Mouse (Mus musculus): ENCODE measurements at regions not wholly inside any gene's neighbourhood (a gene's known extent, or its start where the extent isn't known, plus 50 kb on each side); places are given as distances from the start of the nearest gene placed in this dataset.

- Histone ChIP-seq H3K4me1 (ENCODE audit: insufficient read depth, low read length) (no peaks in the 10 kb centered on the region), H3K27me3 (ENCODE audit: insufficient read depth, low read length) (no peaks in the 10 kb centered on the region), H3K9me3 (ENCODE audit: low read length) (no peaks in the 10 kb centered on the region), H3K9ac (replicated peaks; ENCODE audit: low read length, poor library complexity, severe bottlenecking) (no peak overlapping the region), H3K27ac (ENCODE audit: low read depth, low read length) (no peak overlapping the region), H3K36me3 (ENCODE audit: insufficient read depth, low read length) (no peaks in the 10 kb centered on the region), H3K4me3 (ENCODE audit: low read depth, low read length) (no peak overlapping the region), H3K4me2 (ENCODE audit: low read depth, low read length, poor library complexity, severe bottlenecking) (no peak overlapping the region)
- DNase-seq (ENCODE audit: low spot score) (no peak), ATAC-seq (ENCODE audit: low FRiP score) (no peak)
- WGBS: 92% methylated on average over 6 of the region's 6 CpGs
- TF ChIP-seq CTCF (IDR thresholded peaks at IDR 0.05): no peak
Observed at GRCm38 (mm10) chr5:52939994-52940393, 97.9 kb upstream of the Slc34a2 start.

- TF ChIP-seq CTCF (IDR thresholded peaks at IDR 0.05): no peak
- WGBS: 90% methylated on average over 4 of the region's 4 CpGs
Observed at GRCm38 (mm10) chr5:52940645-52941044, 97.2 kb upstream of the Slc34a2 start.

DNA sequence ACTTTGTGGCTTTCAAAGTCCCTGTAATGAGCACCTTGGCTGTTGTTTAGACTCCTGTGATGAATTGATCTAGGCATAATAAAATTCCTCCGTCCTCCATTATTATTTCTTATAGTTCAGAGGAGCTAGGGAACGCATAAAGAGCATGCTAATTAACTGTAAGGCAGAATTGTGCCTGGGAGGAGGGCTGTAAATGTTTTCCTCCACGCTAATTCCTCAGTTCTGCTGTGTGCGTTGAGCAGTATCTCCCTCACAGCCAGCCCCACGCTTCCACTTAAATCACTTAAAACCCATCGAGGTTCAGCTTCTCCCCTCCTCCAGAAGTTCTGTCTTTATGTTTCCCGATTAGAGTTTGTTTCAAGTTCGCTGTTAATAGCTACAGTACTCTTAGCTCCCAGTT is 84.0 kb upstream of the Slc34a2 start:
- no peak overlapping the region for H3K4me3 ChIP-seq (ENCODE audit: low read depth, low read length)
- no peaks in the 10 kb centered on the region for H3K27me3 ChIP-seq (ENCODE audit: insufficient read depth, low read length)
- WGBS: 52% methylated on average over 8 of the region's 8 CpGs
- ATAC-seq (ENCODE audit: low FRiP score) (no peak), DNase-seq (ENCODE audit: low spot score) (no peak)
- no peaks in the 10 kb centered on the region for H3K4me1 ChIP-seq (ENCODE audit: insufficient read depth, low read length)
- H3K9me3 ChIP-seq (ENCODE audit: low read length): no peaks in the 10 kb centered on the region
- no peaks in the 10 kb centered on the region for H3K36me3 ChIP-seq (ENCODE audit: insufficient read depth, low read length)
- no peak overlapping the region for H3K9ac ChIP-seq (replicated peaks; ENCODE audit: low read length, poor library complexity, severe bottlenecking)
- no peak overlapping the region for H3K27ac ChIP-seq (ENCODE audit: low read depth, low read length)
- TF ChIP-seq CTCF (IDR thresholded peaks at IDR 0.05): no peak
- H3K4me2 ChIP-seq (ENCODE audit: low read depth, low read length, poor library complexity, severe bottlenecking): no peak overlapping the region

More at GRCm38 (mm10) chr5:52940645-52941044, 97.2 kb upstream of the Slc34a2 start:
- H3K9ac ChIP-seq (replicated peaks; ENCODE audit: low read length, poor library complexity, severe bottlenecking): no peak overlapping the region
- H3K4me3 ChIP-seq (ENCODE audit: low read depth, low read length): no peak overlapping the region
- H3K36me3 ChIP-seq (ENCODE audit: insufficient read depth, low read length): no peaks in the 10 kb centered on the region
- H3K27ac ChIP-seq (ENCODE audit: low read depth, low read length): no peak overlapping the region
- no peaks in the 10 kb centered on the region for H3K9me3 ChIP-seq (ENCODE audit: low read length)
- H3K27me3 ChIP-seq (ENCODE audit: insufficient read depth, low read length): no peaks in the 10 kb centered on the region
- ATAC-seq (ENCODE audit: low FRiP score): no peak
- no peaks in the 10 kb centered on the region for H3K4me1 ChIP-seq (ENCODE audit: insufficient read depth, low read length)
- no peak for DNase-seq (ENCODE audit: low spot score)
- no peak overlapping the region for H3K4me2 ChIP-seq (ENCODE audit: low read depth, low read length, poor library complexity, severe bottlenecking)

DNA sequence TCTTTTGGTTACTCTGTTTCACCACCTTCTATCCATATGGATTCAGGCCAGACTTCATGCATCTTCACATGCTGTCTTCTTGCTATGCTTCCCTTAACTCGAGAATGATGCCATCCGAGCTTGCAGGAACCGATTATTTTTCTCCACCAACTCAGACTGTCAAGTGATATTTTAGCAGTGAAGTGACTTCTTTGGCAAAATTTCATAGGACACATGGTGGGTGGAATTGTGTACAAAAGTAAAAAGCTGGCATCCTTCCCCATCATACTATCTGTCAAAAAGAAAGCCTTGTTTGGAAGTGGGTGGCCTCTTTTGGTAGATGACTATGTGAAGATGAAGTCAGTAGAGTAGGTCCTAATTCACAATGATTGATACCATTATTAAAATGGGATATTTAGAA is 83.2 kb upstream of the Slc34a2 start:
- Histone ChIP-seq H3K4me1 (ENCODE audit: insufficient read depth, low read length) (no peaks in the 10 kb centered on the region), H3K4me3 (ENCODE audit: low read depth, low read length) (no peak overlapping the region), H3K36me3 (ENCODE audit: insufficient read depth, low read length) (no peaks in the 10 kb centered on the region), H3K9ac (replicated peaks; ENCODE audit: low read length, poor library complexity, severe bottlenecking) (no peak overlapping the region), H3K27ac (ENCODE audit: low read depth, low read length) (no peak overlapping the region), H3K9me3 (ENCODE audit: low read length) (no peaks in the 10 kb centered on the region), H3K4me2 (ENCODE audit: low read depth, low read length, poor library complexity, severe bottlenecking) (no peak overlapping the region), H3K27me3 (ENCODE audit: insufficient read depth, low read length) (no peaks in the 10 kb centered on the region)
- no peak for DNase-seq (ENCODE audit: low spot score)
- no peak for TF ChIP-seq CTCF (IDR thresholded peaks at IDR 0.05)
- WGBS: 92% methylated on average over 3 of the region's 3 CpGs
- no peak for ATAC-seq (ENCODE audit: low FRiP score)

- H3K9ac ChIP-seq (replicated peaks; ENCODE audit: low read length, poor library complexity, severe bottlenecking): no peak overlapping the region
- no peaks in the 10 kb centered on the region for H3K4me1 ChIP-seq (ENCODE audit: insufficient read depth, low read length)
- no peak for ATAC-seq (ENCODE audit: low FRiP score)
- no peak for TF ChIP-seq CTCF (IDR thresholded peaks at IDR 0.05)
- H3K4me2 ChIP-seq (ENCODE audit: low read depth, low read length, poor library complexity, severe bottlenecking): no peak overlapping the region
- H3K4me3 ChIP-seq (ENCODE audit: low read depth, low read length): no peak overlapping the region
- no peak overlapping the region for H3K27ac ChIP-seq (ENCODE audit: low read depth, low read length)
- WGBS: 74% methylated on average over 4 of the region's 4 CpGs
- no peaks in the 10 kb centered on the region for H3K36me3 ChIP-seq (ENCODE audit: insufficient read depth, low read length)
- H3K27me3 ChIP-seq (ENCODE audit: insufficient read depth, low read length): no peaks in the 10 kb centered on the region
- no peaks in the 10 kb centered on the region for H3K9me3 ChIP-seq (ENCODE audit: low read length)
- DNase-seq (ENCODE audit: low spot score): no peak
Observed at GRCm38 (mm10) chr5:52964209-52964608, 73.7 kb upstream of the Slc34a2 start.

GRCm38 (mm10) chr5:52971811-52972210 is 66.1 kb upstream of the Slc34a2 start:
- DNase-seq (ENCODE audit: low spot score) (no peak), ATAC-seq (ENCODE audit: low FRiP score) (no peak)
- TF ChIP-seq CTCF (IDR thresholded peaks at IDR 0.05): no peak
- no peak overlapping the region for H3K4me2 ChIP-seq (ENCODE audit: low read depth, low read length, poor library complexity, severe bottlenecking)
- no peaks in the 10 kb centered on the region for H3K36me3 ChIP-seq (ENCODE audit: insufficient read depth, low read length)
- no peak overlapping the region for H3K4me3 ChIP-seq (ENCODE audit: low read depth, low read length)
- no peak overlapping the region for H3K27ac ChIP-seq (ENCODE audit: low read depth, low read length)
- no peaks in the 10 kb centered on the region for H3K9me3 ChIP-seq (ENCODE audit: low read length)
- H3K4me1 ChIP-seq (ENCODE audit: insufficient read depth, low read length): no peaks in the 10 kb centered on the region
- no peaks in the 10 kb centered on the region for H3K27me3 ChIP-seq (ENCODE audit: insufficient read depth, low read length)
- no peak overlapping the region for H3K9ac ChIP-seq (replicated peaks; ENCODE audit: low read length, poor library complexity, severe bottlenecking)
- 29% methylated on average over 5 of the region's 5 CpGs for WGBS
